Mouse (Mus musculus) ES-E14 (cell line): Measurements from ENCODE around the gene Nfkbia.

Experiments used
- CHD2 ChIP-seq: IDR thresholded peaks from 2 replicates; pipeline ENCODE4 v1.6.1; 2014; ENCODE audit warnings: mild to moderate bottlenecking, low read depth, low read length, inconsistent platforms
- HCFC1 ChIP-seq: IDR thresholded peaks from 2 replicates; pipeline ENCODE4 v1.6.1; 2012; ENCODE audit warnings: low read length, inconsistent platforms, borderline replicate concordance; ENCODE audit not compliant: insufficient read depth
- MAFK ChIP-seq: IDR thresholded peaks from 2 replicates; pipeline ENCODE4 v1.6.1; 2014; ENCODE audit warnings: mild to moderate bottlenecking, low read depth, low read length, inconsistent platforms; ENCODE audit not compliant: insufficient read depth
- ZC3H11A ChIP-seq: IDR thresholded peaks from 2 replicates; pipeline ENCODE4 v1.6.1; 2012; ENCODE audit warnings: low read depth, mild to moderate bottlenecking, inconsistent platforms, low read length, borderline replicate concordance
- ZNF384 ChIP-seq: IDR thresholded peaks from 2 replicates; pipeline ENCODE4 v1.6.1; 2012; ENCODE audit warnings: low read depth, low read length, inconsistent platforms

DNA sequence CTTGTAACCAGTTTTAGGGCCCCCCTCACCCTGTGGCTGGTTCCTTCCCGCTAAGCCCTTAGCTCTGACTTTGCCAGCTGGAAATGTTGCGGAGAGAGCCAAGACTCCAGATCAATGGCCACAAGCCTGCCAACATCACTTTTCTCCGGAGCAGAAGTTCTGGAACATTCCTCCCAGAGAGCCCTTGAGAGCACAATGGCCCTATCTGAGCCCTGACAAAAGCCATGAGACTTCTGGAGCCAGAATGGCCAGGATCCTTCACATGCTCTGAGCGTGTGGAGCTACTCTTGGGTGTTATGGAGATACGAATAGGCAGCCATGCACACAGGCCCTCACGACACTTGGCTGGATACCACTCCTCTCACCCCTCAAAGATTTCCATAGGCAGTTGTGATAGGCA lies 7.6 kb downstream of the Nfkbia start:
- TF ChIP-seq MAFK (no peak), HCFC1 (no peak), ZC3H11A (no peak), ZNF384 (no peak), CHD2 (no peak)
